Mouse (Mus musculus): Measurements from ENCODE around the gene Itgb1bp2. TPM values are rescaled to one million over a fixed set of nuclear protein-coding genes. Genes with fewer than 3 reads are reported as not detected.
A peak's percentile ranks its signal among the peaks of the same experiment; 100 is the strongest.

Gene Itgb1bp2
- polyA plus RNA-seq (2012; rRNA removed), result 0.86 and 1.2 TPM in 2 replicates

GRCm38 (mm10) chrX:101448886-101449475 lies at the start of gene Itgb1bp2:
Gene Itgb1bp2 (plus strand): TSS chrX:101449088.
- no peak for DNase-seq (ENCODE audit: low read depth, low spot score)
- 68% methylated on average over 4 of the region's 4 CpGs for WGBS

GRCm38 (mm10) chrX:101418946-101419724 lies 29.8 kb upstream of the Itgb1bp2 start:
- 12% methylated on average over 34 of the region's 36 CpGs for WGBS
- no peak for DNase-seq (ENCODE audit: low read depth, low spot score)

GRCm38 (mm10) chrX:101419725-101420699 lies 28.9 kb upstream of the Itgb1bp2 start:
- peak; percentile 39 for DNase-seq (ENCODE audit: low read depth, low spot score)
- 19% methylated on average over 47 of the region's 54 CpGs for WGBS

GRCm38 (mm10) chrX:101420700-101421095 lies 28.2 kb upstream of the Itgb1bp2 start, which contains the start of gene Zmym3:
Gene Zmym3 (minus strand): TSS chrX:101420849.
- 39% methylated on average over 4 of the region's 4 CpGs for WGBS
- no peak for DNase-seq (ENCODE audit: low read depth, low spot score)

- WGBS, result 82% methylated on average over 2 of the region's 2 CpGs
- no peak for DNase-seq (ENCODE audit: low read depth, low spot score)
Observed at GRCm38 (mm10) chrX:101423462-101423861, 25.4 kb upstream of the Itgb1bp2 start.

- no peak for DNase-seq (ENCODE audit: low read depth, low spot score)
Observed at GRCm38 (mm10) chrX:101427774-101428173, 21.1 kb upstream of the Itgb1bp2 start.

GRCm38 (mm10) chrX:101428785-101429141 lies 20.1 kb upstream of the Itgb1bp2 start:
- 32% methylated on average over 7 of the region's 7 CpGs for WGBS
- DNase-seq (ENCODE audit: low read depth, low spot score), result no peak

More at GRCm38 (mm10) chrX:101427774-101428173, 21.1 kb upstream of the Itgb1bp2 start:
- WGBS, result 6% methylated on average over 1 of the region's 1 CpGs

GRCm38 (mm10) chrX:101429142-101429949 lies 19.5 kb upstream of the Itgb1bp2 start, which contains the start of gene Nono:
Gene Nono (plus strand): TSS chrX:101429318.
- DNase-seq (ENCODE audit: low read depth, low spot score), result peak; percentile 75
- WGBS, result 19% methylated on average over 50 of the region's 51 CpGs

- WGBS, result 30% methylated on average over 14 of the region's 14 CpGs
- DNase-seq (ENCODE audit: low read depth, low spot score), result no peak
Observed at GRCm38 (mm10) chrX:101429976-101430375, 18.9 kb upstream of the Itgb1bp2 start.

- 35% methylated on average over 1 of the region's 1 CpGs for WGBS
- DNase-seq (ENCODE audit: low read depth, low spot score), result no peak
Observed at GRCm38 (mm10) chrX:101451147-101451546, 2.3 kb downstream of the Itgb1bp2 start.

GRCm38 (mm10) chrX:101451591-101451990 lies 2.7 kb downstream of the Itgb1bp2 start:
- WGBS, result 69% methylated on average over 3 of the region's 3 CpGs
- no peak for DNase-seq (ENCODE audit: low read depth, low spot score)

GRCm38 (mm10) chrX:101472202-101472601 lies 23.3 kb downstream of the Itgb1bp2 start:
- WGBS, result 89% methylated on average over 4 of the region's 4 CpGs

GRCm38 (mm10) chrX:101481604-101482350 lies 32.9 kb downstream of the Itgb1bp2 start:
- no peak for DNase-seq (ENCODE audit: low read depth, low spot score)
- WGBS, result 67% methylated on average over 6 of the region's 6 CpGs

More at GRCm38 (mm10) chrX:101472202-101472601, 23.3 kb downstream of the Itgb1bp2 start:
- DNase-seq (ENCODE audit: low read depth, low spot score), result no peak

- peak; percentile 0 for DNase-seq (ENCODE audit: low read depth, low spot score)
- WGBS, result 35% methylated on average over 11 of the region's 12 CpGs
Observed at GRCm38 (mm10) chrX:101486487-101487152, 37.7 kb downstream of the Itgb1bp2 start.

All from large intestine, adult 2 months (tissue).